Mouse (Mus musculus): ENCODE results near the gene Haus5. TPM values are rescaled to one million over a fixed set of nuclear protein-coding genes. Genes with fewer than 3 reads are reported as not detected.

Gene Haus5
- polyA plus RNA-seq, 1 experiment from 2014 or later: 13.3 TPM

DNA sequence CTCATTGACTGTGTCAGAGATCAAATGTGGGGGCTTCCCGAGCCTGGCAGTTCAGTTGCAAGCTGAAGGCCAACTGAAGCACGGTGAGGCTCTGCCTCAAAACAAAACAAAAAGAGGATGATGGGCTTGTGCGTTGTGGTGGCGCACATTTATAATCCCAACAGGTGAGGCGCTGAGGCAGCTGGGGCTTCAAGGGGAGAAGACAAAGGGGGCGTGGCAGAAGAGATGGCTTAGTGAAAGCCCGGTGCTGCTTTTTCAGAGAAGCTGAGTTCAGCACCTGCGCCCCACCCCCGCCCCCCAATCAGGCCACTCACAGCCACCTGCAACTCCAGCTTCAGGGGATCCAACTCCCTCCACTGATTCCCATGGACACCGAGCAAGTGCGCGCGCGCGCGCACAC, 56.3 kb downstream of the Haus5 start:
- CTCF ChIA-PET: interaction anchor here (1.1 to 9.3 kb wide), 4 partner anchors 9 to 117 kb away, joined by 3 to 65 read pairs (median 8); partner anchors contain the start of gene Kmt2b

GRCm38 (mm10) chr7:30607706-30608309, 57.0 kb downstream of the Haus5 start:
- ChIA-PET CTCF (interaction anchor here (1.1 to 9.3 kb wide), 4 partner anchors 10 to 117 kb away, joined by 3 to 65 read pairs (median 8); partner anchors contain the start of gene Kmt2b), POLR2A (interaction anchor here (1.8 kb wide), 1 partner anchor 20 kb away, joined by 5 read pairs; the partner anchor contains the start of gene Kmt2b)
- H3K27me3 ChIP-seq: no peaks in the 10 kb centered on the region
- in situ Hi-C loops (cut with MboI; ENCODE audit: low pct_unique_long_range_greater_than_20kb): no loop called here
- TF ChIP-seq CTCF (IDR thresholded peaks at IDR 0.05): peak; percentile 86
- DNase-seq (ENCODE audit: low read depth, low spot score): no peak
- ATAC-seq: no peak

More for the DNA sequence above, 56.3 kb downstream of the Haus5 start:
- no peak for ATAC-seq
- in situ Hi-C loops (cut with MboI; ENCODE audit: low pct_unique_long_range_greater_than_20kb): no loop called here
- no peak for TF ChIP-seq CTCF (IDR thresholded peaks at IDR 0.05)
- no peaks in the 10 kb centered on the region for H3K27me3 ChIP-seq
- POLR2A ChIA-PET: interaction anchor here (0.6 to 1.8 kb wide), 2 partner anchors 20 to 197 kb away, joined by 3 to 5 read pairs; partner anchors contain the start of gene Kmt2b
- no peak for DNase-seq (ENCODE audit: low read depth, low spot score)

DNA sequence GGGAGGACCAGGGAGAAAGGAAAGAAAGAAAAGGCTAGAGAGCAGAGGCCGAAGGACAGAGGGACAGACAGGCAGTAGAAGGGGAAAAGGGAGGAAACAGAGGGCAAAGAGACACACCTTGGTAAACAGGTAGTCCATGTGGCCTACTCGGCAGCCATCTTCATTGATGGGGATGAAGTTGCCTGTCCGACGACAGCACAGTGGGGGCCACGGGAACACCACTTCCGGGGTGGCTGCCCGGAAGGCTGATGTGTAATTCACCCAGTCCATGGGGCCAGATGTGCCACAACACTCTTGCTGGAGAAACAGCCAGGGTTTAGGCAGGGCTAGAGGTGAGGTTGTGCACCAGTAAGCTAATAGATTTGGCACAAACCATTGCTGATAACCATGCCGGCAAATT, 59.9 kb downstream of the Haus5 start:
- no peaks in the 10 kb centered on the region for H3K27me3 ChIP-seq
- ATAC-seq (no peak), DNase-seq (ENCODE audit: low read depth, low spot score) (no peak)
- ChIA-PET CTCF (interaction anchor here (1.0 to 9.3 kb wide), 3 partner anchors 9 to 64 kb away, joined by 3 to 65 read pairs (median 29); partner anchors contain the start of genes Kmt2b and Upk1a), POLR2A (interaction anchor here (0.8 kb wide), 1 partner anchor 20 kb away, joined by 3 read pairs; no protein-coding TSS in a partner anchor)
- in situ Hi-C loops (cut with MboI; ENCODE audit: low pct_unique_long_range_greater_than_20kb): no loop called here
- no peak for TF ChIP-seq CTCF (IDR thresholded peaks at IDR 0.05)

- no peaks in the 10 kb centered on the region for H3K27me3 ChIP-seq
- CTCF ChIA-PET: interaction anchor here (1.0 to 9.3 kb wide), 3 partner anchors 9 to 64 kb away, joined by 3 to 65 read pairs (median 29); partner anchors contain the start of genes Kmt2b and Upk1a
- no peak for TF ChIP-seq CTCF (IDR thresholded peaks at IDR 0.05)
- POLR2A ChIA-PET: interaction anchor here (0.8 kb wide), 1 partner anchor 21 kb away, joined by 3 read pairs; no protein-coding TSS in a partner anchor
- DNase-seq (ENCODE audit: low read depth, low spot score) (no peak), ATAC-seq (no peak)
- in situ Hi-C loops (cut with MboI; ENCODE audit: low pct_unique_long_range_greater_than_20kb): no loop called here
Observed at GRCm38 (mm10) chr7:30604424-30604823, 60.4 kb downstream of the Haus5 start.

Other genes starting within 250 kb of the Haus5 start
- not detected for gene Hcst, start 245.1 kb downstream of the Haus5 start, polyA plus RNA-seq (2021)
- gene Nfkbid, start 243.3 kb downstream of the Haus5 start, polyA plus RNA-seq (2021): 0.86 TPM
- gene Aplp1, start 219.5 kb downstream of the Haus5 start, polyA plus RNA-seq (2021): 104 TPM
- gene Kirrel2, start 207.3 kb downstream of the Haus5 start, polyA plus RNA-seq (2021): not detected
- gene Nphs1, start 206.7 kb downstream of the Haus5 start, polyA plus RNA-seq (2021): not detected
- gene Prodh2, start 171.4 kb downstream of the Haus5 start, polyA plus RNA-seq (2021): 0.05 TPM
- gene Arhgap33, start 129.9 kb downstream of the Haus5 start, polyA plus RNA-seq (2021): 5.4 TPM
- gene Hspb6, start 112.8 kb downstream of the Haus5 start, polyA plus RNA-seq (2021): 29.8 TPM
- gene Proser3, start 112.7 kb downstream of the Haus5 start, polyA plus RNA-seq (2021): 19.5 TPM
- 36.4 TPM for gene Lin37, start 105.2 kb downstream of the Haus5 start, polyA plus RNA-seq (2021)
- gene U2af1l4, start 101.7 kb downstream of the Haus5 start, polyA plus RNA-seq (2021): 47.8 TPM
- 3.6 TPM for gene Gm49396, start 101.7 kb downstream of the Haus5 start, polyA plus RNA-seq (2021)
- 104 TPM for gene Psenen, start 101.4 kb downstream of the Haus5 start, polyA plus RNA-seq (2021)
- gene Igflr1, start 99.6 kb downstream of the Haus5 start, polyA plus RNA-seq (2021): 1.0 TPM
- gene Kmt2b, start 76.3 kb downstream of the Haus5 start, polyA plus RNA-seq (2021): 40.7 TPM
- gene Zbtb32, start 66.1 kb downstream of the Haus5 start, polyA plus RNA-seq (2021): 1.9 TPM
- 0.47 TPM for gene Upk1a, start 52.1 kb downstream of the Haus5 start, polyA plus RNA-seq (2021)
- 1,119 TPM for gene Cox6b1, start 38.8 kb downstream of the Haus5 start, polyA plus RNA-seq (2021)
- gene Etv2, start 29.1 kb downstream of the Haus5 start, polyA plus RNA-seq (2021): not detected
- gene Rbm42, start 14.7 kb downstream of the Haus5 start, polyA plus RNA-seq (2021): 92.6 TPM
- not detected for gene Pmis2, start 6.6 kb upstream of the Haus5 start, polyA plus RNA-seq (2021)
- 0.13 TPM for gene 2200002J24Rik, start 33.9 kb upstream of the Haus5 start, polyA plus RNA-seq (2021)
- gene Atp4a, start 47.2 kb upstream of the Haus5 start, polyA plus RNA-seq (2021): not detected
- gene Tmem147, start 64.5 kb upstream of the Haus5 start, polyA plus RNA-seq (2021): 177 TPM
- 0.46 TPM for gene Gapdhs, start 78.7 kb upstream of the Haus5 start, polyA plus RNA-seq (2021)
- gene Sbsn, start 86.5 kb upstream of the Haus5 start, polyA plus RNA-seq (2021): 8.5 TPM
- gene Dmkn, start 98.8 kb upstream of the Haus5 start, polyA plus RNA-seq (2021): 0.26 TPM
- not detected for gene Krtdap, start 122.9 kb upstream of the Haus5 start, polyA plus RNA-seq (2021)
- not detected for gene Ffar2, start 158.8 kb upstream of the Haus5 start, polyA plus RNA-seq (2021)
- gene Ffar3, start 191.2 kb upstream of the Haus5 start, polyA plus RNA-seq (2021): not detected
- not detected for gene Ffar1, start 196.6 kb upstream of the Haus5 start, polyA plus RNA-seq (2021)
- gene Cd22, start 215.3 kb upstream of the Haus5 start, polyA plus RNA-seq (2021): not detected
- not detected for gene Mag, start 249.9 kb upstream of the Haus5 start, polyA plus RNA-seq (2021)

Data from Patski (cell line).